Mouse (Mus musculus): ENCODE data around the gene Nkain2. TPM values are rescaled to one million over a fixed set of nuclear protein-coding genes. Genes with fewer than 3 reads are reported as not detected.
"Not testable (repeated sequence)": the region's sequence is repeated elsewhere in the genome, so short reads cannot be mapped to it uniquely, and the experiment has no call there.

Nkain2 gene
- polyA plus RNA-seq, 1 experiment from 2014 or later: 0.87 TPM

DNA sequence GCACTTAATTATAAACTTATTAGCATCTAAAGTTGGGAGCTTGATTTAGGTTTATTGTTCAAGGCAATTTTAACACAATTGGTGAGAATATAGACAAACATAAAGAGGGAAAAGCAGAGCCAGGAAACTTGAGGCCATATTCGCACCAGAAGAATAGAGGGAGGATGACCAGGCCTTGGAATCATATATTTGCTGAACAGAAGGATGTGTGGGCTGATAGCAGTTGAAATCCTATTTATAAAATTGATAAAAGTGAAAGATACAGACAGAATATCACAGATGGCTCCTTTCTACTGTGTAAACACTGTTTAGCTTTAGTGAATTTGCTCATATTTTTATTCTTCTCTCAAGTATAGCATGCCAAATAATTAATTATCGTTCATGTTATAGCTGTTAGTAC, 958.3 kb downstream of the Nkain2 start:
- DNase-seq (ENCODE audit: low spot score) (no peak), ATAC-seq (ENCODE audit: low FRiP score, low TSS enrichment) (no peak)
- TF ChIP-seq EP300 (optimal IDR thresholded peaks at IDR 0.05) (no peak), CTCF (IDR thresholded peaks at IDR 0.05; ENCODE audit: low read depth) (no peak)
- Histone ChIP-seq H3K9me3 (ENCODE audit: control insufficient read depth, low read length) (no peaks in the 10 kb centered on the region), H3K4me2 (replicated peaks; ENCODE audit: low read depth) (no peak overlapping the region), H3K27me3 (ENCODE audit: control insufficient read depth, insufficient read depth, low read length) (no peaks in the 10 kb centered on the region), H3K4me1 (replicated peaks; ENCODE audit: control insufficient read depth, insufficient read depth) (no peaks in the 10 kb centered on the region), H3K27ac (replicated peaks) (no peak overlapping the region), H3K9ac (ENCODE audit: low read length) (no peak overlapping the region), H3K4me3 (ENCODE audit: low read depth, low read length) (no peak overlapping the region), H3K36me3 (ENCODE audit: control insufficient read depth, insufficient read depth, low read length) (no peaks in the 10 kb centered on the region)
- WGBS: 81% methylated on average over 2 of the region's 2 CpGs

GRCm38 (mm10) chr10:31927657-31928056, 962.6 kb downstream of the Nkain2 start:
- ATAC-seq (ENCODE audit: low FRiP score, low TSS enrichment): no peak
- no peaks in the 10 kb centered on the region for H3K27me3 ChIP-seq (ENCODE audit: control insufficient read depth, insufficient read depth, low read length)
- 45% methylated on average over 5 of the region's 5 CpGs for WGBS

GRCm38 (mm10) chr10:31920901-31921300, 969.4 kb downstream of the Nkain2 start:
- H3K27ac ChIP-seq (replicated peaks); H3K36me3 ChIP-seq (ENCODE audit: control insufficient read depth, insufficient read depth, low read length); ATAC-seq (ENCODE audit: low FRiP score, low TSS enrichment); H3K4me1 ChIP-seq (replicated peaks; ENCODE audit: control insufficient read depth, insufficient read depth); H3K27me3 ChIP-seq (ENCODE audit: control insufficient read depth, insufficient read depth, low read length); DNase-seq (ENCODE audit: low spot score); H3K4me2 ChIP-seq (replicated peaks; ENCODE audit: low read depth); H3K9me3 ChIP-seq (ENCODE audit: control insufficient read depth, low read length); H3K4me3 ChIP-seq (ENCODE audit: low read depth, low read length); H3K9ac ChIP-seq (ENCODE audit: low read length): not testable (repeated sequence)
- WGBS: 80% methylated on average over 3 of the region's 3 CpGs

More at GRCm38 (mm10) chr10:31927657-31928056, 962.6 kb downstream of the Nkain2 start:
- H3K36me3 ChIP-seq (ENCODE audit: control insufficient read depth, insufficient read depth, low read length): no peaks in the 10 kb centered on the region
- no peak overlapping the region for H3K4me2 ChIP-seq (replicated peaks; ENCODE audit: low read depth)
- DNase-seq (ENCODE audit: low spot score): no peak
- no peak overlapping the region for H3K4me3 ChIP-seq (ENCODE audit: low read depth, low read length)
- no peak overlapping the region for H3K27ac ChIP-seq (replicated peaks)
- H3K4me1 ChIP-seq (replicated peaks; ENCODE audit: control insufficient read depth, insufficient read depth): no peaks in the 10 kb centered on the region
- TF ChIP-seq CTCF (IDR thresholded peaks at IDR 0.05; ENCODE audit: low read depth) (no peak), EP300 (optimal IDR thresholded peaks at IDR 0.05) (no peak)
- no peaks in the 10 kb centered on the region for H3K9me3 ChIP-seq (ENCODE audit: control insufficient read depth, low read length)
- no peak overlapping the region for H3K9ac ChIP-seq (ENCODE audit: low read length)

DNA sequence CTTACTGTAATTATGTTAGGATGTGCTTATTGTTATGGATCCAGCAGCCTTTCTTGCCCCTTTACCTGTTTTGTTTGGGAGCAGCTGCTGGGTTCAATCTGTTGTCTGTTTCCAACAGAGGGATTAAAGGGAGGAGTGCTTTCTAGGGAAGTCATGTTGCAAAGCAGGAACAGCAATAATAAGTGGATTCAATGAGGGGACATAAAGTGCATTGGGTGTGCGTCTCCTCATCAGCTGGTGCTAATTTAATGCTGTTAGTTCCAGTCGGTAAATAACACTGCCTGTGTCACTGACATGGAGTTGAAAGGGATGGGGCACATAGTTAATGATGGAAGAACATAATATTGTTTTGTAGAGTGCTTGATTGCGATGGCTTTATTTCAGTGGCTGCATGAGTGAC, 982.8 kb downstream of the Nkain2 start:
- ATAC-seq (ENCODE audit: low FRiP score, low TSS enrichment) (no peak), DNase-seq (ENCODE audit: low spot score) (no peak)
- WGBS: 75% methylated on average over 3 of the region's 3 CpGs
- no peaks in the 10 kb centered on the region for H3K9me3 ChIP-seq (ENCODE audit: control insufficient read depth, low read length)
- no peak overlapping the region for H3K9ac ChIP-seq (ENCODE audit: low read length)
- H3K27me3 ChIP-seq (ENCODE audit: control insufficient read depth, insufficient read depth, low read length): no peaks in the 10 kb centered on the region
- H3K4me3 ChIP-seq (ENCODE audit: low read depth, low read length): no peak overlapping the region
- H3K4me1 ChIP-seq (replicated peaks; ENCODE audit: control insufficient read depth, insufficient read depth): no peaks in the 10 kb centered on the region
- no peak overlapping the region for H3K27ac ChIP-seq (replicated peaks)
- no peak for TF ChIP-seq EP300 (optimal IDR thresholded peaks at IDR 0.05)
- no peak for TF ChIP-seq CTCF (IDR thresholded peaks at IDR 0.05; ENCODE audit: low read depth)
- H3K36me3 ChIP-seq (ENCODE audit: control insufficient read depth, insufficient read depth, low read length): no peaks in the 10 kb centered on the region
- no peak overlapping the region for H3K4me2 ChIP-seq (replicated peaks; ENCODE audit: low read depth)

DNA sequence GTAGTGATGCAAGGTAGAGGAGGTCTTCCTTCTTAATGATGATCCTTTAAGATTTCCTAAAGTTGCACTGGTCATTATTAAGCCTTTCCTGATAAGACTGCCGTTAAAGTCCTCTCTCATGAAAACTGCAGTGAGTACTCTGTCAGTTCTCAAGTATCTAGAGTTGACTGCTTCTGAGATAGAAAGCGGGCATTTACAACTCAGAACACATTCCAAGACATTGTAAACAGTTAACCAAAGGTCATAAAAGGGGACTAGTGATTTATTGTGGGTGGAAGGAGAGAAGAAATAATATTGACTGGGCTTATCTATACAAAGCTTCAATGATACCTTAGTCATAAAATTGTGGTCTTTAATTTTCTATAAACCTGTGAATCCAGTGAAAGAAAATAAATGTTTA, 990.8 kb downstream of the Nkain2 start:
- WGBS: 9% methylated on average over 2 of the region's 2 CpGs
- no peak for ATAC-seq (ENCODE audit: low FRiP score, low TSS enrichment)
- H3K4me3 ChIP-seq (ENCODE audit: low read depth, low read length): no peak overlapping the region
- no peaks in the 10 kb centered on the region for H3K27me3 ChIP-seq (ENCODE audit: control insufficient read depth, insufficient read depth, low read length)
- no peak for DNase-seq (ENCODE audit: low spot score)
- no peak overlapping the region for H3K27ac ChIP-seq (replicated peaks)
- no peak overlapping the region for H3K4me2 ChIP-seq (replicated peaks; ENCODE audit: low read depth)
- no peak for TF ChIP-seq EP300 (optimal IDR thresholded peaks at IDR 0.05)
- TF ChIP-seq CTCF (IDR thresholded peaks at IDR 0.05; ENCODE audit: low read depth): no peak
- no peaks in the 10 kb centered on the region for H3K36me3 ChIP-seq (ENCODE audit: control insufficient read depth, insufficient read depth, low read length)
- H3K9ac ChIP-seq (ENCODE audit: low read length): no peak overlapping the region
- H3K4me1 ChIP-seq (replicated peaks; ENCODE audit: control insufficient read depth, insufficient read depth): no peaks in the 10 kb centered on the region
- no peaks in the 10 kb centered on the region for H3K9me3 ChIP-seq (ENCODE audit: control insufficient read depth, low read length)

DNA sequence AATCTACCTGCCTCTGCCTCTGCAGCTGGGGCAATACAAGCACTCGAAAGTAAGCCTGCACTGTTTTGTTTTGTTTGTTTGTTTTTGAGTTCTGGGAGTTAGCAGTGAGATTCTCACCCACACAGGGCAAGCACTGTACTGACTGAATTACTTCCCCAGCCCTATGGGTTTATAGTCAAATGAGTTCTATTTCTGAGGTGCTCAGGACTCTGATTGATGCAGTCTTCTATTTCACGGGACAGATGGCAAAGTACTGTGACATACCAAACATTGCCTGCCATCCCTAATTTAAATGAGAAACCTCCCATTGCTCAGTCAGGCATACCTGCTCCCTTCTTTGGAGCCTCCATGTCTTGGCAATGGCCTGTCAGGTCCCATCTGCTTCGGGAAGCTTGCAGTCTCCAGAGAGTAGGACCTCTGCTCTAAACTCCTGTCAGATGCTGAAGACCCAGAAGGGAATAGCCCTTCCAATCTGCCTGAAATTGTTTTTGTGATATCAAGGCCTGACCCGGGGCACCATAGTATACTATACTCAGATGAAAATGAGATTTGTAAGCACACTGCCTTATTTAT, 1016.9 kb downstream of the Nkain2 start:
- DNase-seq (ENCODE audit: low spot score) (no peak), ATAC-seq (ENCODE audit: low FRiP score, low TSS enrichment) (no peak)
- 60% methylated on average over 4 of the region's 4 CpGs for WGBS
- TF ChIP-seq CTCF (IDR thresholded peaks at IDR 0.05; ENCODE audit: low read depth) (no peak), EP300 (optimal IDR thresholded peaks at IDR 0.05) (no peak)
- H3K4me1 ChIP-seq (replicated peaks; ENCODE audit: control insufficient read depth, insufficient read depth): no peaks in the 10 kb centered on the region
- no peak overlapping the region for H3K9ac ChIP-seq (ENCODE audit: low read length)
- no peak overlapping the region for H3K4me3 ChIP-seq (ENCODE audit: low read depth, low read length)
- H3K36me3 ChIP-seq (ENCODE audit: control insufficient read depth, insufficient read depth, low read length): no peaks in the 10 kb centered on the region
- no peak overlapping the region for H3K27ac ChIP-seq (replicated peaks)
- no peaks in the 10 kb centered on the region for H3K9me3 ChIP-seq (ENCODE audit: control insufficient read depth, low read length)
- H3K4me2 ChIP-seq (replicated peaks; ENCODE audit: low read depth): no peak overlapping the region
- no peaks in the 10 kb centered on the region for H3K27me3 ChIP-seq (ENCODE audit: control insufficient read depth, insufficient read depth, low read length)
